Mouse (Mus musculus) ES-Bruce4 (cell line): ENCODE data around the gene 1520401A03Rik.

ENCODE experiments used
- CTCF ChIP-seq: IDR thresholded peaks from one replicate; pipeline ENCODE4 v1.8.1; 2011; ENCODE audit warnings: low read depth, low read length
- EP300 ChIP-seq: IDR thresholded peaks from 2 replicates; pipeline ENCODE4 v1.6.1; 2011; ENCODE audit warnings: low read depth, low read length; ENCODE audit not compliant: insufficient read depth
- POLR2A ChIP-seq: IDR thresholded peaks from one replicate; pipeline ENCODE4 v1.8.1; 2011; ENCODE audit warnings: low read length; ENCODE audit not compliant: insufficient read depth

GRCm38 (mm10) chr17:23660876-23661200 is 61.7 kb downstream of the 1520401A03Rik start:
- no peak for TF ChIP-seq CTCF
- TF ChIP-seq POLR2A: no peak
- TF ChIP-seq EP300: no peak
